Mouse (Mus musculus) kidney, postnatal 10 days (tissue): Measurements from ENCODE around the gene Ccdc138.

Source experiments
- DNase-seq: peaks from one replicate; pipeline ENCODE4 v3.0.0; 2021; ENCODE audit warnings: mixed read lengths

Ccdc138 gene

GRCm38 (mm10) chr10:58585427-58586223, 87.9 kb downstream of the Ccdc138 start:
- no peak for DNase-seq

GRCm38 (mm10) chr10:58594486-58594885, 96.7 kb downstream of the Ccdc138 start:
- DNase-seq, result no peak

GRCm38 (mm10) chr10:58595197-58595596, 97.4 kb downstream of the Ccdc138 start:
- no peak for DNase-seq

DNA sequence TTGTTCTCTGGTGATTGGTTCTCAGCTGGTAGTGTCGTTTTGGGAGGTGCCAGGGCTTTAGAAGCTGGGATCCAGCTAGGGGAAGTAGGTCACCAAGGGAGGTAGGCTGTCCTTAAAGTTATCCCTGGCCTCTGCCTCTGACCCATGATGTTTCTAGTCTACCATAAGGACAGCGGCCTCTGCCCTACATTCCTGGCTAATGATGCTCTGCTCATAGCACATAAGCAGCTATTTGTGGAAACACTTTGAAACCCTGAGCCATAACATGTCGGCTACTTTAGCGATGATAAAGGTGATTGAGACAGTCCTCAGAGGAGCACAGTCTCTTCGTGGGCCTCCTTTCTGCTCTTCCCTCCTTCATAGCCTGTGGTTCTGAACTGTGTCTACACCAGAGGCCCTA, 98.1 kb downstream of the Ccdc138 start:
- no peak for DNase-seq

- DNase-seq, result no peak
Measured at GRCm38 (mm10) chr10:58600151-58600550, 102.4 kb downstream of the Ccdc138 start.

- DNase-seq, result no peak
Measured at GRCm38 (mm10) chr10:58600983-58601382, 103.2 kb downstream of the Ccdc138 start.

DNA sequence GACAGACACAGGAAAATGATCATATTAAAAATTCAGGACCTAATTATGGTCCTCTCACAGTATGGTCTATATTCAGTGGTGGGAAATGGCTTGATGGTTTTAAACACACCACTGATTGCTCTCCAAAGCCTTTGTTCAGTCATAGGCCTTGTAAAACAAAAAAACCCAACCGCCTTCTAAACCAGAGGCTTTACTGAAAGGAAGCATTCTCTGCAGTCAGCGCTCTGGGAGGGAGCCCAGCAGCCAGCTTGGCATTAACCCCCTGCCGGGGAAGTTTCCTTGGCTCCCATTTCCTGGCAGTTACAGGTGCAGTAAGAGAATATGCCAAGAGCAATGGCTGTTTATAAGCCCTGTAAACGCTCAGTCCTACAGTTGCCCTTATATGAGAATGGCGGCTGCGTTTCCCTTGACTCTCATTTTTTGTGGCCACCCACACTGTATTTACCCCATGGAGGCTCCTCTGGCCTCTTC, 103.7 kb downstream of the Ccdc138 start:
- peak; percentile 25 for DNase-seq

- no peak for DNase-seq
Measured at GRCm38 (mm10) chr10:58601946-58602345, 104.2 kb downstream of the Ccdc138 start.

GRCm38 (mm10) chr10:58604779-58605178, 107.0 kb downstream of the Ccdc138 start:
- DNase-seq, result peak; percentile 89

DNA sequence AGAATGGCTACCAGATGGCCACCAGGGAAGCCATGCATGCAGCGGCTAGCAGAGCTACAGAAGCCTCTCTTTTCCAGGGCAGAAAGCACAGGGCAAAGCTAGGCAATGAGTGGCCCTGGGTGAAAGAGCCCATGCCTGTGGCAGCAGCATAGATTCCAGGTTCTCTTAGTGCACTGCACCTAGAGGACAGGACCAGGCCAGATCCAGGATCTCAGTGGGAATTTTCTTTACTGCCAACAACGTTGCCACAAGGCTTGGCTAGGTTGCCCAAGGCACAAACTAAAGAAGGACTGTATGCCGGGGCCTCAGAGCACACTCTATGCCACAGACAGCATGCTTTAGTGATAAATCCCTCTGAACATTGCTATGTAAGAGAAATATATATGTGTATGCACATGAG, 108.6 kb downstream of the Ccdc138 start:
- DNase-seq, result no peak

- DNase-seq, result no peak
Measured at GRCm38 (mm10) chr10:58608858-58609257, 111.1 kb downstream of the Ccdc138 start.

DNA sequence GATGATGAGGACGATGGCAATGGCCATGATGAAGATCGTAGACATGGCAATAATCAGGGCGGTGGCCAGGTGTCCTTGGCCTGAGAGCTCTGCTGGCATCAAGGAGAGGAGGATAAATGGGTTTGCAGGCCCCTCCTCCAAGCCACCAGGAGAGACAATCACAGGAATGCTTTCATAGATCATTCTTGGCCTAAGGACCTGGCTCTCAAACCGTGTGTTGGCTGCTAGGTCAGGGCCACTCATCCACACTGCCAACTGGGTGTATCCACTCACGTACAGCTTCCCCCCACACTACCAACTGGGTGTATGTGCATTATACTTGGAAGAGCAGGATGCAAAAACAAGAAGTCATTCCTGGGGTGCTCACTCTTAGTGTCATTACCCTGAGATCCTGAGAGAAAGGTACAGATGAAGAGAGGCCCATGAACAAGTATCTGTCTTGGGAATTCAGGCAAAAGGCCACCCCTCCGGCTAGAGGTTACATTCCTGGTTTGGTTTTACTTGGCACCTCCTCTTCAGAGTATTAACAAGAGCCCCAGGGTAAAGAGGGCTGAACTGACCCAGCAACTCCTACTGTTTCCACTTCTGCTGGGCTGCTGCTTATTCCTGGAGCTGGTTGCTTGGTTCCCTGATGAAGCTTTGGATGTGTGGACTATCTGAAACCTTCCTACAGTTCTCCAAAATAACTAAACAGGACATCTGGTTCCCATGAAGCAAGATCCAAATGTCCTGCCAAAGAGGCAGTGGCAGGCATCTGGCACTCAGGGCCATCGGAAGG, 112.9 kb downstream of the Ccdc138 start:
- no peak for DNase-seq

DNA sequence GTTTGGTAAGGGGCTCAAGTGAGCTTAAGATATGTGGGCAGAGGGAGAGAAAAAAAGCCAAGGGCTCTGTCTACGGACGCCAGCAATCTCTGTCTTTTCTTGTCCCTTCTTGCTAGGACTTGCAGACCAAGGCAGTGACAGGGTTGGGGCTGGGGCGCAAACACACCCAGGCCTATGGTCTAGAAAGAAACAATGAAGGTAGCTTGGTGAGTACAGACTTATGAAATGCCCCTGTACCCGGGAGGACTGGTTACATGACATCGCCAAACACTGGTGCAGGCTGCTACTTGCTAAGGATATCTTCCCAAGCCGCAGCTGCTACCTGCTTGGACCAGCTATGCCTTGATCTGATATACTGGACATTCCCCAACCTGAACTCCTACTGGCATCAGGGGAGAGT, 116.9 kb downstream of the Ccdc138 start:
- DNase-seq, result no peak

GRCm38 (mm10) chr10:58616565-58616964, 118.8 kb downstream of the Ccdc138 start:
- no peak for DNase-seq

- no peak for DNase-seq
Measured at GRCm38 (mm10) chr10:58618501-58619216, 120.9 kb downstream of the Ccdc138 start.

DNA sequence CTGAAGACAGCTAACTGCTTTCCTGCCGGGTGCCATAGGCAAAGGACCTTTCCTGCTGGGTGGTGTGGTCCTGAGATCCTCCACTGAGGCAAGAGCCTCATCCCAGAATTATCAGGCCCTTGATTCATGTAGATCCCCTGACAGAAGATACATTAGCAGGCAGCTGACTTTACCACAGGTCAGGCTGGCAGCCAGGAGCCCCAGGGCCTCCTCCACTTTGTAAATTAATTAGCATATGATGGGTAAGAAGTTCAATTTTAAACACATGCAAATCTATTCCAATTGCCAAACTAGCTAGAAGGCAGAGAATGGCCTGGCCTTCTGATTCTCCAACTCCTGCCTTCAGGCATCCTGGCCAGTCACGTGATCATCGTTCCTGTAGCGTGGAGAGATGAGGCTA, 121.5 kb downstream of the Ccdc138 start:
- no peak for DNase-seq

GRCm38 (mm10) chr10:58624848-58625711, 127.3 kb downstream of the Ccdc138 start:
- no peak for DNase-seq
